Mouse (Mus musculus) cerebellum, adult 2 months (tissue): ENCODE data around the gene Slc10a7.

Experiments
- CTCF ChIP-seq: fragments of 200-500 bp; IDR thresholded peaks from 2 replicates; pipeline ENCODE4 v1.5.1; 2011; ENCODE audit warnings: low read depth, mild to moderate bottlenecking, control low read depth, low read length, moderate library complexity, borderline replicate concordance; ENCODE audit not compliant: insufficient read depth
- POLR2A ChIP-seq: fragments of 200-500 bp; IDR thresholded peaks from 2 replicates; pipeline ENCODE4 v1.6.1; 2011; ENCODE audit warnings: low read length, control low read depth, borderline replicate concordance; ENCODE audit not compliant: insufficient read depth

GRCm38 (mm10) chr8:78656700-78657370 is 147.7 kb downstream of the Slc10a7 start:
- TF ChIP-seq CTCF, result no peak
- no peak for TF ChIP-seq POLR2A
